Mouse (Mus musculus): ENCODE measurements around the gene Snx32.
A peak's percentile ranks its signal among the peaks of the same experiment; 100 is the strongest.
"Not testable (repeated sequence)": the region's sequence is repeated elsewhere in the genome, so short reads cannot be mapped to it uniquely, and the experiment has no call there.

Gene Snx32

DNA sequence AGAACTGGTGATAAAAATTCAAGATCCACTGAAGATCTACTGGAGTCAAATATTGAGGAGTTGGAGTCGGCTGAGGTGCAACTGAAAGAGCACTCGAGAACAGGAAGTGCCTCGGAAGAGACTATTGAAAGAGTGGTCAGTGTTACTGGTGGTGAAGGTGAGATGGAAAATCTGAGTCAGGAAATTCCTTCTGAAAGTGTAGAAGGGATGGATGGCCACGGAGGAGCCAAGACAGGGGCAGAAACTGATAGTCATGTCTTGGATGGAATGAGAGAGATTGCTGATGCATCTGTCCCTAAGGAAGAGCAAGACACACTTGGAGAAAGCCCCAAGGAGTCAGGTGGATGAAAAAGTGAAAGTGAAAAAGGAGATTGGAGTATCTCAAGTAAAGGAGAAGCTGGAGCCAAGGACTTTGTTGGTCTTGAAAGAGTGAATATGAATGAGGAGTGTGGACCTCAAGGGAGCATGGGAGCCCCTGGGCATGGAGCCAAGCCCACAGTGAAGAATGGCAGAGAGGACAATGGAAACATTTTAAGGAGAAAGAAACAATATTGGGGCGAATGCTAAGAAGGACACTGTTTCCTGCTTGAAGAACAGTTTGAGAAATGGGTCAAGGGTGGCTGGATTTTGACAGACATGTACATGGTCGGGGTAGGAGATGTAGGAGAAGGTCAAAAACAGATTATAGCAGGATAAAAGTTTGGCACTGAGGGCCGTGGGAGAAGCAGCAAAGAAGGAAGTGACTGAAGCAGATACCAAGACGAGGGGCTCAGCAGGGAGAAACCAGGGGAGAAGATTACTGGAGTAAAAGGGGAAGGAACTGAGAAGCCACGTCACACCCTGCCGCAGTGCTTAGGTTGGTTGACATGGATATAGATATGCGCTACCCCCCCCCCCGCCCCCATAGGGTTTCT lies 2.0 kb upstream of the Snx32 start:
- DNase-seq (ENCODE audit: low read depth) = no peak

DNA sequence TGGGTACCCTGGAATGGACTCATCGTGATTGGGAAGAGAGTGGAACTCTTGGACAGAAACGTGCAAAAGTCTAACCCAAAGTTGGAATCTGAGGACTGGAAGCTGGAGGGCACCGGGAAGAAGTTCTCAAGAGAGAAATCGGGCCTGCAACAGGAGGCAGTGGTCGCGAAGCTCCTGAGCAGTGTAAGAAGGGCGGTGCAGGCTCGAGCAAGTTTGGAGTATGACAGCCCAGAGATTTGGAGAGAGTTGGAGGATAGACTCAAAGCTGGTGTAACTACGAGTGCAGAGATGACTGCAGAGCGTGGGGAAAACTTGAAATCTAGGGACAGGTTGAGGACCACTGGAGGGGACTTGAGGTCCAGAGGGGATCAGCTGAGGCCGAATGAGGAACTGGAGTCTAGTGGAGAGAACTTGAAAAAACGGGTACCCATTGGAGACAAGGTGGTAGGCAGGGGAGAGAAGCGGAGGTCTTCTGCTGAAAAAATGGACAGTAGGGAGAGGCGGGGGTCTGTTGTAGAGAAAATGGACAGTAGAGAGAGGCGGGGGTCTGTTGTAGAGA lies 815 bp upstream of the Snx32 start:
- DNase-seq (ENCODE audit: low read depth) = no peak

DNA sequence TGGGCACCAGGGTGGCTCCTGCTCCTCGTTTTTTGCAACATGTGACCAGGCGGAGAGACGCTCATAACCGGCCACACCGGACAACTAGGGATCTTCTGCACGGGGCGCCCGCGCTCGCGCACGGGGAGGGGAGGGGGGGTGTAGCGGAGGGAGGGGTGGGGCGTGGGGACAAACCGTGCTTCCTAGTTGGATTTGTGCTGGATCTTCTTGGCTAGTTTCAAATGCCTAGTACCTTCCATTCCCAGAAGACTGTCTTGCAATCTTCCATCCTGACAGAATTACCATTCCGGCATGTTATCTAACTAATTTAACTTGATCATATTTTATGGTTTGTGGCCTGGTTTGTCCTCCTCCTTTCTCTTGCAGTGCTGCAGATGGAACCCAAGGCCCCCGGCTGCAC lies 6.7 kb downstream of the Snx32 start, which contains the start of gene 1700020D05Rik:
Gene 1700020D05Rik, minus strand, starts transcription at position 101 of the 400 bp plus-strand sequence.
- DNase-seq (ENCODE audit: low read depth) = peak; percentile 43

DNA sequence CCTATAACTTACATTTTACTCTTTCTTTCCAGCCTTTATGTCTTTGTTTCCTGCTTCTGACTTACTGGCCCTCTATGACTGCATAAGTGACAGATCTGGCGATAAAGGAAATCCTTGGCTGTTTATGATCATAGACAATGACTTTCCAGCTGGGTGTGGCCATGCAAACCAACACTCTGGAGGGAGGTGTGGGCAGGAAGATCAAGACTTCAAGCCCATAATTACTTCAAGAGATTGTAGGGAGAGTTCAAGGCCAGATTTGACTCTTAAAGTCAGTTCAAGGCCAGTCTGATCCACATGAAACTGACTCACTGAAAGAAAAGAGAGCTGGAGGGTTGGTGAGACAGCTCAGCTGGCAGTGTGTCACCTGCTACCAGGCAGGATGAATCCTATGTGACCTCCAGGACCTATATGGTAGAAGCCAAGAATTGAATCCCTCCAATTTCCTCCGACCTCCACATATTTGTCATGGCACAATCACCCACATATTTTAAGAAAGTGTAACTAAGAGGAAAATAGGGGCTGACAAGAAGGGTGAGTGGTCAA lies 9.9 kb downstream of the Snx32 start:
- no peak for DNase-seq (ENCODE audit: low read depth)

DNA sequence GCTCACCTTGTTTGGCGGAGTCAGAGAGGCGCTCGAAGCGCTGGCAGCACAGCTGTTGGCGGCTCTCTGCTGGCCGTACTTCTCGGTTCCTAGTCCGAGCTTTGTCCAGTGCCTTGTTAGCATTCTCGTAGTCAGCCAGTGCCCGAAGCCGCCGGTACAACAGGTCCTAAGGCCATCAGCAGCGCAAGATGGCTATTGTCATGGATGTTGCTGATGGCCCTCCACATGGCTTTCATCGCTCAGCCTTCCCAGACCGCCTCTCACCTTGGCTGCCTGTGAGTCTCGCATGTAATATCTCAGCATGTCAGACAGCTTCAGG lies 14.3 kb downstream of the Snx32 start:
- no peak for DNase-seq (ENCODE audit: low read depth)

DNA sequence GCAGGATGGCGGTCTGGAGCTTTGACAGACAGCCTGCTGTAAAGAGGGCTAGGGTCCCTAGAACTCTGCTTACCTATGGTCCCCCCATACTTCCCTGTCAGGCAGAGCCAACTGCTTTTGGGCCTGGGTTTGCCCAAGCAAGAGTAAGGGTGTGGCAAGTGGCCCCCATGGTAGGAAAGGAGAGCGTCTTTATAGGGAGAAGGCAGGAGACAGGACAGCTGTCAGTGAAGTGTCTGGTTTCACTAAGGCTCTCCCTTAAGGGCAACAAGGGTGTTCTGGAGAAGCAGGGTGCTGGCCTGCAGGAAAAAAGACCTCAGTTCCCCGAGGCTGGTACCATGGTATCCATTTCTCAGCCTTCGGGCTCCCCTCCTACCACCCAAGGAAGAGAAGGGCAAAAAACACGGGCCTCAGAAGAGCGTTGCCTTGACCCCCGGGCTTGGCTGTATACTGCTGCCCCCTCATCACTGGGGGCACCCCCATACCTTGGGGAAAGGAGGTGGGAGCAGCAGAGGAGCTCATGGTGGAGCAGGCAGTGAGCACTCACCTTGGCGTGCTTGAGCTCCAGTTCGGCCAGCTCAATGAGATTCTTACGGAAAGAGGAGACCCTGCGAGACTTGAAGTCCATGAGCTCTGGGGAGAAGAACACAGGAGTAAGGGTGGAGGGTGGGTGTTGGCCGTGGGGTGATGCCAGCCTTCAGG lies 14.8 kb downstream of the Snx32 start:
- DNase-seq (ENCODE audit: low read depth) = no peak

DNA sequence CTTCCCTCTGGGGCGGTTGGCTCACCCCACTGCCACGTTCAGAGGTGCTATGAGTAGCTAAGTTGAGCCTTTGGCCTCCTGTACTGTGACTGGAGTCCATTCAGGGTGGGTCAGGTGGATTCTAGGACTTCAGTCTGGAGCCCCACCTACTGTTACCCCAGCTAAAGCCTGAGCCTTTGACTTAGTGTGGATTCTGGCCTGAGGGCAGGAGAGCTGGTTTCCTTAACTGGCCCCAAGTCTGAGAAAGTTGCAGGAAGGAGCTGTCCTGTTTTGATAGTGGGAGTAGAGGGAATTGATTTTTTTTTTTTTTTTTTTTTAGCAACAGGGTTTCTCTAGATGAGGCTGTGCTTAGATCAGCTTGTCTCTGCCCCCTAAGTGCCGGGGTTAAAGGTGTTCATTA lies 16.0 kb downstream of the Snx32 start:
- no peak for DNase-seq (ENCODE audit: low read depth)

DNA sequence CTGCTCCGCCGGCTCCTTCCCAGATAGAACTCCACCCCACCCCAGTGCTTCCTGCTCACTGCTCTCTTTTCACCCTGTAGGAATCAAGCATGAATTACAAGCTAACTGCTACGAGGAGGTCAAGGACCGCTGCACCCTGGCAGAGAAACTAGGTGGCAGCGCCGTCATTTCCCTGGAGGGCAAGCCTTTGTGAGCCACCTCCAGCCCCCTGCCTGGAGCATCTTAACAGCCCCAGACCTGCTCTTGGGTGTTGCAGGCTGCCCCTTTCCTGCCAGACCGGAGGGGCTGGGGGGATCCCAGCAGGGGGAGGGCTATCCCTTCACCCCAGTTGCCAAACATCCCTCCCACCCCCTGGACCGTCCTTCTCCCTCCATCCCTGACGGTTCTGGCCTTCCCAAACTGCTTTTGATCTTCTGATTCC lies 17.0 kb downstream of the Snx32 start:
- not testable (repeated sequence) for DNase-seq (ENCODE audit: low read depth)

DNA sequence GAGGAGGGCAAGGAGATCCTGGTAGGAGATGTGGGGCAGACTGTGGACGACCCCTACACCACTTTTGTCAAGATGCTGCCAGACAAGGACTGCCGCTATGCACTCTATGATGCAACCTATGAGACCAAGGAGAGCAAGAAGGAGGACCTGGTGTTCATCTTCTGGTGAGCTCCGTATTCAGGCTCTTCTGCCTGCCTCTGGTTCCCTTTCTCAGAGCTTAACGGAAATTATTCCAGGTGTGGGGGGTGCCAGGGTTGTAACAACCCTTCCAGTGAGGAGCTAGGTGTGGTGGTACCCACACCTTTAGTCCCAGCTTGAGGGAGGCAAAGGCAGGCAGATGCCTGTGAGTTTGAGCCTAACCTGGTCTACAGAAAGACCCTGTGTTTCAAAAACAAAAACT lies 17.7 kb downstream of the Snx32 start:
- no peak for DNase-seq (ENCODE audit: low read depth)

DNA sequence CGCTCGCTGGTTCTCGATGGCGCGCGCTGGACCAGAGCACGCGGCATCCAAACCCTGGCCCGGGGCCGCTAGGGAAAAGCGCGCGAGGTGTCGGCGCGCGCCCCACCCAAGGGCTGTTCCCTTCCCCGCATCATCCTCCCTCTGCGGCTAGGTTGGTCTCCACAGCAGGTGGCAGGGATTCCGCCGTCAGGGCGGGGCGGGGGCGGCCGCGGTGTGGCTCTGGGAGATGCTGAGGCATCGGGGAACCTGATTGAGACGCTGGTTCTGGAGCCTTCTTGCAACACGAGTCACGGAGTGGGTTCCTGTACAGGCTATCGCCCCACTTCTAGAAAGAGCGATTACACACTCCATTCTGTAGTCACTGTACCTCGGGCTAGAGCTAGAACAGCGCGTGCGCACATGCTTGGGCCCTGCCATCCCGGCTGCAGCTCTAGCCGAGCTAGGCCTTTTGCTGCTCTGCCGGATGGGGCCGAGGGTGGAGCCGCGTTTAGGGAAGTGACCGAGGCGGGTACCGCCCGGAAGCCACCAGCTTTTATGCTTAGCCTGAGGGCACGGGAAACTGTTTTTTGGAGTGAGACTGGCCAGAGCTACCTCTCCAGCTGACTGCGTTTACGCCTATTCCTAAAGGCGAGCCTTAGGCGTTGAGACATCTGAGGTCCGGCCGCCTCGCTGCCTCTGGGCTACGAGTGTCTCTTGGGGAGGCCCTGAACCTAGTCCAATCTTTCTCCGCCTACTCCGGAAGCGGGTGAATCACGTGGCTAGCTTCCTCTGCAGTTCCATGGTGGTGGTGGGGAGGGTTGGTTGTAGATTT lies 19.2 kb downstream of the Snx32 start:
- DNase-seq (ENCODE audit: low read depth) = peak; percentile 94

DNA sequence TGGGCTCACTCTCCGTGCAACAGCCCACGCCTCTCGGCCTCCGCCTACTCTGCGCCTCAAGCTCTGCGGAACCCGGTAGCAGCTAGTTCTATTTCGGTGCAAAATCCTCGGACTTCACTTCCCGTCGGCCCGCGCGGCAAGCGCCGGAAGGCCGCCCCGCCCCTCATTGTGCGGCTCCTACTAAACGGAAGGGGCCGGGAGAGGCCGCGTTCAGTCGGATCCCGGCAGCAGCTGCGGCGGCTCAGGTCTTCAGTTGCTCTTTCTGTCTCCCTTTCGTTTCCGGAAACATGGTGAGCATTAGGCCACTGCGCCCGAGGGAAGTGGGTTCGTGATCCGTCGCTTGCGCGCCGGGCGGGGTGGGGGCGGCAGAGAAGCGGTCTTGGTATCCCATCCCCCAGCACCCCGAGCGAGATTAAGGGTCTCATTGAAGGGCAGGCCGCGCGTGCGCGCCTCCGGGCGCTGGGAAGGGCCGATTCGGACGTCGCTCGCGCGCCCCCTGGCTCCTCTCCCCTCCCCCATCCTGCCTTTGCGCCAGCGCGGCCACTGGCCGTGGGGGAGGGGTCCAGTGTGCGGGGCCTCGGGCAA lies 19.9 kb downstream of the Snx32 start, which contains the start of gene Cfl1:
Gene Cfl1, plus strand, starts transcription at position 143 of the 585 bp plus-strand sequence.
- DNase-seq (ENCODE audit: low read depth) = peak; percentile 99

DNA sequence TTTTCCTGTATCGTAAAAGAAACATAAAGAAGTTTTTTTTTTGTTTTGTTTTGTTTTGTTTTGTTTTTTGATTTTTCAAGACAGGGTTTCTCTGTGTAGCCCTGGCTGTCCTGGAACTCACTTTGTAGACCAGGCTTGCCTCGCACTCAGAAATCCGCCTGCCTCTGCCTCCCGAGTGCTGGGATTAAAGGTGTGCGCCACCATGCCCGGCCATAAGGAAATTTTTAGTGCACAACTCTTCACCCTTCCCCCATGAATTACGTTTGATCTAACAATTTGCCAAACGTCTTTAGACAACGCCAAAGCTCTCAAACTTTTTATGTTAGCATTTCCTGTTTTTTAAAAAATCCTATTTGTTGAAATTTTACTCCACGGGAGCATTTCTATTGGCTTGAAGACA lies 20.6 kb downstream of the Snx32 start:
- not testable (repeated sequence) for DNase-seq (ENCODE audit: low read depth)

DNA sequence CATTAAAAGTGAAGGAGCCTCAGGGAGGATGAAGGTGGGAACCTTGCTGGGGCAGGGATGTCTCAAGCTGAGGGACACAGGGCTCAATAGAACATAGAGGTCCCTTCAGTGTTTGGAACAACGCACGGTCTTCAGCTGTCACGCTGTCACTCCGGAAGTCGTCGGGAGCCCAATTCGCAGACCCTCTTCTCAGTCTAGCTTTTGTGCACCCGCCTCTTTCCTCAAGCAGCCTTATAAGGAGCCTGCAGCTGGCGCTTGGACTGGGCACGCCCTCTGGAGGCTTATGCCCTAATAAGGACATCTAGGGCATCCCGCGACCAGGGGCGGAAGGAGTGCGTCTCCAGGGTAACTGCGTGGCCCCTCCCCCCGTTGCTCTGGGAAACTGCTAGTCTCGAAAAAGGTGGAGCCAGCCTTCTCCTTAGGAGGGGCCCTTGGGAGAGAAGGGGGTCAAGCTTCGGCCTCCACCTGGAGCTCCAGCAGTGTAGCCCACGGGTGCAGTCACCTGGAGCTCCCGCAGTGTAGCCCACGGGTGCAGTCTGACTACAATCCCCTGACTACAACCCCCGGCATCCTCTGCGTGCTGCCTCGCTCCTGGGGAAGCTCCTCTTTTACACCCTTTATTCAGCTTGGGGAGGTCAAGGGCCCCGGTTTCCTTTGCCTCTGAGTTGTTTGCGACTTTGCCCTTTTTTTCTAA lies 21.3 kb downstream of the Snx32 start:
- DNase-seq (ENCODE audit: low read depth) = peak; percentile 100

DNA sequence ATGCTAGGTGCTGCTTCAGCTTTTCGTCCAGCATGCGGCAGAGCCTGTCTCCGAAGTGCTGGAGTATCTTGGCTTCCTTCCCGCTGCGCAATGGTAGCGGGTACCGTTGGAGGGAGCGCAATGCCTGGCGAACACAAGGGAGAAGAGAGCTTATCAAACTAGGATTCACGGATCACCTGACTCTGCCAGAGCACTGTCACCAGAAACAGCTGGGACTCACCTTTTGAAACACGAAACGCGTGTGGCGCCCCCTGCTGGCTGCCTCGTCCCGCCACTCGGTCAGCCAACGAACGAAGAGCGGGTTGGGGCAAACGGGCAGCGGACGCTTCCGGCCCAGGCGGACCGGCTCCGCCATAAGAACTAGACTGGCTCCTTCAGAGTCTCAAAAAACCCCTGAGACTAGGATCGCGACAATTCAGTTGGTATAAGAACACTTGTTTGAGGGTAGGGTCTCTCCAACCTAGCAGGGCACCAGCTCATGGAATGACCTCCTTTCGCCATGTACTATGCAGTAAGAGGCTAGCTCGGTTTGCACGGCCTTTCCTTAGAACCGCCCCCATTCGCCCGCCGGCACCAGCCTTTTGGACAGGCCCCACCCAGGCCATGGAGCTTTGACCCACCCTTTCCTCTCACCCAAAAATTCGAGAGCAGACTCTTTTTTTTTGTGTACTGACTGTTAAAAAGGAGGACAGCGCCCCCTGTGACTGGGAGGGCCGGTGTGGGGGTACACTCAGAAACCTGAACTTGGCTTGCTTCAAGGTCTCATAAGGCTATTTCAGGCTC lies 22.4 kb downstream of the Snx32 start, which contains the start of gene Mus81:
Gene Mus81, minus strand, starts transcription at position 635 of the 783 bp plus-strand sequence.
- DNase-seq (ENCODE audit: low read depth) = peak; percentile 99

DNA sequence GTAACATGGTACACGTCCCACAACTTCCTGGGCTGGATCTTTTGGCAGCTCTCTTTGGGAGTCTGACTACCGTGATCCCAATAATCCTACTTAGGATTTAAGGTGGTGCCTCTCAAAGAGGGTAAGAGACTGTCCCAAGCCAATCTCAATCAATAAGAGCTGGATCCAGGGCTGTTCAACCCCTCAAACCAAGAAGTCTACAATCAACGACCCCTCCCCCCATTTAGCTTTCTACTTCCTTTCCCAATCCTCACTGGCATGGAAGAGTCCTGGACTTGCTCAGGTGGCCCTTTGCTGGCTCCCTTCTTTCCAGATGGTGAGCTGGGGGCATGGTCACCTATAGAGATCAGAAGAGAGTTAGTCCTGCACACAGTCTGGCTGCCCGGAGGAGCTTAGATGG lies 23.6 kb downstream of the Snx32 start:
- no peak for DNase-seq (ENCODE audit: low read depth)

DNA sequence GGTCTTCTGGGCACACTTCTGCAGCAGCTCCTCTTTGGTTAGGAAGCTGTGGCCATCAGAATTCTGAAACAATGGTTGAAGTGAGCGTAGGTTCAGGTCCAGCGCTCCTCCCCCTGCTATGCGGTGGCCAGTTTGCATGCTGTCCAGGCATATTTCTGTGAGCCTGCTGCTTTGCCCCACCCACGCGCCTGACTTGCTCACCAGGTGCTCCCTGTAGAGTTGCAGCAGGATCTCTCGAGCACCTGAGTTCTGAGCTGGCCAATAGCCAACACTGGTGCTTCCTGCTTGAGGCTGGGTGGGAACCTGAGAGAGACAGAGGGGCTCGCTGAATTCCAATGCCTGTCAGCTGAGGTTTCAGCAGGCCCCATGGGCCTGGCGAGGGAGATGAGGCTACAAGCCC lies 24.1 kb downstream of the Snx32 start:
- no peak for DNase-seq (ENCODE audit: low read depth)

DNA sequence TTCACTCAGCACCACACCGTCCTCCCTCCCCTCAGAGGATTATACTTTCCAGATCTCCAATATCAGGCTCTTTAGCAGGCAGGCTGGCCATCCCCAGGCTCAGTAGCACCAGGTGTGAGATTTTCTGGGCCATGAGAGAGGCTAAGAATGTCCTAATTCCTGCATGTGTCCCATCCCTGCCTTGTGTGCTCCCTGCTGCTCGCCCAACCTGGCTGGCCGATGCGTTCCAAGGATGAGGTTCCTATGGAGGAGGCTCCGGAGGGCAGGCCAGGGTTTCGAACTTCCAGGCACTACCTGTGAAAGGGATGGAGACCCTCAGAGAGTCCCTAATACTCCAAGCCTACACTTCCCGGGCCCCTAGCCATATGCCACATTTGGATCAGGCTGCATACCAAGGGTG lies 24.5 kb downstream of the Snx32 start:
- DNase-seq (ENCODE audit: low read depth) = no peak

DNA sequence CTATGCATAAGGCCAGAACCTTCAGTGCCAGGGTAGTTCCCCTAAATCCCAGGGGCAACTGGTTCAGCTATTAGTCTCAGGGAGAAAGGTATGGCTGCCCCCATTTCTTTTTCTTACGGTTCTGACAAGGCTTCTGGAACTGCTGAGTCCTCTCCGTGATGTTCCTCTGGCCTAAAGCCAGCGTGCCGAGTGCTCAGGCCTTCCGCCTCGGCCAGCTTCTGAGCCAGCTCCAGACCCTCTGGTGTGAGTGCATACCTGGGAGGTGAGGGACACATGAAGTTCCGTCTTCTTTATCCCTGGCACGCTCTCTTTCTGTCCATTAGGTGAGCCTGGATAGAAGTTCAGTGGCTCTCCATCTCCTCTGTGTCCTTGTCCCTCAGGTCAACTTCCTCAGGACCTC lies 25.0 kb downstream of the Snx32 start:
- no peak for DNase-seq (ENCODE audit: low read depth)

DNA sequence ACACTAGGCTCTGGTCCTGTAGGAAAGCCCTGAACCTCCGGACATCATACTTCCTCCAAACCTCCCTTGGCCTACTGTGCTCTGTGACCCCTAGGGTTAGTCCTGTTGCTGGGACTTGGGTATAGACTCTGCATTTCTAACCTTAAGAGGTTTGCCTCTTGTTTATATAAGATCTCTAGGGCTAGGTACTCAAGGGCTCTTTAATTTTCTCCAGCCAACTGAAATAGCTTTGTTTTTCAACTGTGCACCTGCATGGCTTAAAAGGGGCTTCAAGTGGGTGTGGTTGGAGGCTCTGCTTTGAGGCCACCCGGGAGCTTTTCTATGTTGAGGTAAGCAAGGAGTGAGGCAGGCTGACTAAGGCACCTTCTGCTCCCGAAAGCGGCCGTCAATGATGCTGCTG lies 25.8 kb downstream of the Snx32 start:
- DNase-seq (ENCODE audit: low read depth) = no peak

All from NIH3T3 (cell line).